Mouse (Mus musculus) embryo, embryonic 9.5 days (tissue): ENCODE data around the gene Ifnar1.

Experiments
- DNase-seq: peaks from one replicate; pipeline ENCODE4 v3.0.0-alpha.2; 2017; ENCODE audit errors: extremely low spot score

Ifnar1 gene

DNA sequence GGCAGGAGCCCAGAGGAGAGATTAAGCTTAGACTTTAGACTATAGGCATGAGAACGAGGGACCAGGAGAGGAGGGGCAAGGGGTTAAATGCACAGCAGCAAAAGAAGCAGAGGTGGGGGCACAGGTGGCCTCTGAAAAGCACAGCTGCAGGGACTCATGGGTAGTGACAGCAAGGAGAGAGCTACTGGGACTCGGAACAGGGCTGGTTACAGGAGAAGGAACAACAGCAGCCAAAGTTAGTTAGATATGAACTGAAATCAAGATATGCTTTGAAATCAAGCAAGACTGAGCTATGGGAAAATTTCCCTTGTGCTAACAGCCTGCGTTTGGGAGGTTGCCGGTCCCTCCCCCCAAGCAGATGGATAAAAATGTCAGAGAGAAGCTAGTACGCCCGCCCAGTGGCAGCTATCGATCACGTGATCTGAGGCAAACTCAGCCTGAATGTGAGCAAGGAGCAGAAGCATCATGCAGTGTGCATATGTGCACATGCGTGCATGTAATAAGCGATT, 56.6 kb downstream of the Ifnar1 start:
- DNase-seq: no peak

DNA sequence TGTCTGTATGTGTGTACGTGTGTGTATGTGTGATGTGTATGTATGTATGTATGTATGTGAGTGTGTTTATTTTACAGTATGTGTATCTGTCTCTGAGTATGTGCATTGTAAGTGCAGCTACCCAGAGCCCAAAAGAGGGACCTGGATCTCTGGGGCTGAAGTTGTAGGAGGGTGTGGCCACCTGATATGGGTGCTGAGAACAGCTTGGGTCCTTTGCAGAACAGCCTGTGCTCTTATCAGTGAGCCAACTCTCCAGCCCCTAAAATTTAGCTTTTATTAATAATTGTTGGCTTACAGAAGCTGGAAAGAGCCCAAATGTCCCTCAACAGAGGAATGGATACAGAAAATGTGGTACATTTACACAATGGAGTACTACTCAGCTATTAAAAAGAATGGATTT, 58.6 kb downstream of the Ifnar1 start:
- no peak for DNase-seq

DNA sequence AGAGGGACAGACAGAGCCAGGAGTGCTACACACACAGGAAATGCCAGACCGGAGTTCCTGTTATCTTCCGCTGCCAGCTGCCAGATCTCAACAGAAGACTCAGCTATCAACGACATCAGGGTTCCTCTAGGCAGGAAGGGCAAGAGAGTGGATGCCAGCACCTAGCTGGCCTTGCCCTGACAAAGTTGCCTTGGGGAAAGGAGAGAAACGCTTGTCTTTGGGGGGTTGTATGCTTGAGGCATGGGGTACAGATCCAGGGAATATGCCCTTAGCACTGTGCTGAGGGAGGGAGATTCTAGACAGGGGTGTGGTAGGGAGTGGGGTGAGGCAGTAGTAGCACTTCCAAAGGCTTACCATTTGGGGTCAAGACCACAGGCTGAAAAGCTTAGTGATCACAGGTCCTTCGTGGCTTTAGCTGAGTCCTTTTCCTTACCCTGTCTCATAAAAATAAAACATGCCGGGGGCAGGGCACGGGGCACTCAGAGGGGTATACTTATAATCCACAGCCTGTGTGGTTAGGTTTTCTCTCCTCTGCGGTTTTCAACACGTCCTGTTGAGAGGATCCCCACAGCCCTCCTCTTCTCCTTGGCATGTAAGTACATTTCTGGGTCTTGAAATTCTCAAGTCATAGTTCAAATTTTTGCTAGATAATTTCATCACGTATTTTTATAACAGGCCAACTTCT, 60.7 kb downstream of the Ifnar1 start:
- no peak for DNase-seq

DNA sequence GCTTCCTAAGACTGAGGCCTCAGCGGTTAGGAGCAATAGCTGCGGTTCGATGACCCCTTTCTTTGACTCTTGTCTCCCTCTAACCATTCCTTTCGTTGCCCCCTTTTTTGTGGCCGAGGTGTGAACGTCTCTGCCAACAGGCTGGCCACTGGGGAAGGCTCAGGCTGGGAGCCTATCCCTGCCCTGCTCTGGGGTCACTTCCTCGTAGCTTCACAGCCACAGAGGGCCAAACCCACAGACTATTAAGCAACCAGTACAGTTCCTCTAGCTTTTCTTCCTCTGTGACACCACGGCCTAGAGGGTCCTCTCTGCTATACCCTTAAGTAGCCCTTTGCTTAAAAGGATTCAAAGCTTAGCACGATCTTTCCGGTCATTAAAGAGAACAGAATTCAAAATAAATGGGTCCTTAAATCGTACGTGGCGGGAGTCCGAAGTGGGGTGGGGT, 61.4 kb downstream of the Ifnar1 start:
- DNase-seq: no peak

DNA sequence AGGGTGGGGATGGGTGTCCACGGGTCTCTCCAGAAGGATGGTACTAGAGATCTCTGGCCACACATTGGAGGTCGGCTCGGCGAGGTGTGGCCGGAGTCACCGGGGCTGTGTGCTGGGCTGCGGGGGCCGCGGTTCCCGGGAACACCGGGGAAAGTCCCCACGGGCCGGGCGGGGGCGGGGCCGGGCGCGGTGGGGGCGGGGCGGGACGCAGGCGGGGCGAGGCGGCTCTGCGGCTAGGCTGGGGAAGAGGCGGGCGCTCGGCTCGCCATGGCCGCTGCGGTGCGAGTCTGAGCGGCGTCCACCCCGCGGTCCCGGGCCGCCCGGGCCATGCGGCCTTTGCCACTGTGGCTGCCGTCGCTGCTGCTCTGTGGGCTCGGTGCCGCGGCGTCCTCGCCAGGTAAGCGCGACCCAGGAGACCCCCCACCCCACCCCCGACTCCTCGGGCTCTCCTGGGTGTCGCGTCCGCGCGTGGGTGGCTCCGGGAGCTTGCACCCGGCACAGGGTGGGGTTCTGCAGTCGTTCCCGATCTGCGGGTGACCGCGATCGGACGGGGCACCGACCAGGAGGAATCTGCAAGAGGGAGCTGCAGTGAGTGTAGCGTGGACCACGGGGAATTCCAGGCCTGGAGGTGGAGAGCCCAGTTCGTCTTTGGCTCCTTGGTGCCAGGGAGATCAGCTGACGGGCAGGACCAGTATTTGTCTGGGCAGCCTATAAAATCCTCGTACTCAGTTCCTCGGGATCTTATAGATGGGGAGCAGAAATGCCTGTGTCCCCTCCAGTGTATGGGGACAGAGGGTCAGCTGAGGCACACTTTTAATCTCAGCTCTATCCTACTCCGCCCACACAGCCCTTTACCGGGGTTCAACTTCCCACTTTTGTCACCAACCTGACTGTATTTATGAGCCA, 62.1 kb downstream of the Ifnar1 start, which contains the start of gene Ifngr2:
Gene Ifngr2 (plus strand): TSS at position 237 of the 906 bp plus-strand sequence.
- DNase-seq: peak; percentile 79

DNA sequence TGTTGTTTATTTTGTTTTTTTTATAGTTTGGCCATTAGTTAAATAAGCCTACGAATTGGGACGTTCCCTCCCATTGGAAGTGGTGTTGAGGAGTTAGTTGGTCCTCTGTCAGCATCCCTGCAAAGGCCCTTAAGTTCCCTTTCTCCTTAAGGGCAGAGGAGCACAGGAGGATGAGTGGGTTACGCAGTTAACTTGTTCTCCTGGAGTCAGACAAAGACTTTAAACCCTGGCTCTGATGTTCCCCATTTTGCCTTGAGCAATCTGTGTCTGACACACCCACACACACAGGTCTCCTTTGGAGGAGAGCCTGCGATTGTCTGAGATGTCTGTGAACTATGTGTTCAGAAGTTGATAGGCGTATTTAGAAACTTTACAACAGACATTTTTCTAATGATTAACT, 62.9 kb downstream of the Ifnar1 start:
- DNase-seq: no peak

DNA sequence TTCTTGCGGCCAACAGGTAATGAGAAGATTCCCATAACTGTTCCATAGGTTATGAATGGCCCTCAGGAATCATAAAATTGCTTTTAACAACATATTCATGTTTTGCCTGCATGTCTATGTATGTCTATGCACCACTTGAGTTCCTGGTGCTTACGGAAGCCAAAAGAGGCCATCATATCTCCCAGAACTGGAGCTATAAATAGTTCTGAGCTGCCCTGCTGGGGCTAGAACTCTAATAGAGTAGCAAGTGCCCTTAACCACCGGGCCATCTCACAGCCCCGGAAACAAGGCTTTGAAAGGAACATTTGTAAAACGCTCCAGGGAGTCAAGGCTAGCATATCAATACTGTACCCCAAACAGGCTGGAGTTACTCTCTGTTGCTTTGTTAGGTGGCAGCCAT, 63.5 kb downstream of the Ifnar1 start:
- DNase-seq: no peak

DNA sequence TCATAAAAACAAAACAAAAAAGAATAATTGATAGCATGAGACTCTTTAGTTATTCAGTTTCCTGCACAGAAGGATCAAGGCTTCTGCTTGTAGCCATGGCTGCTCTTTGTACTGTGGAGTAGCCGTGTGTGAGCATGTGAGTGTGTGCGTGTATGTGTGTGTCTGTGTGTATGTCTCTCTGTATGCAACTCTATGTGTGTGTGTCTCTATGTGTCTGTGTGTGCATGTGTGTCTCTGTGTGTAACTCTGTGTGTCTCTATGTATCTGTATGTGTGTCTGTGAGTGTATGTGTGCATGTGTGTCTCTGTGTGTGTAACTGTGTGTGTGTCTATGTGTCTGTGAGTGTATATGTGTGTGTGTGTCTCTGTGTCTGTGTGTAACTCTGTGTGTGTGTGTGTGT, 64.0 kb downstream of the Ifnar1 start:
- DNase-seq: no peak

DNA sequence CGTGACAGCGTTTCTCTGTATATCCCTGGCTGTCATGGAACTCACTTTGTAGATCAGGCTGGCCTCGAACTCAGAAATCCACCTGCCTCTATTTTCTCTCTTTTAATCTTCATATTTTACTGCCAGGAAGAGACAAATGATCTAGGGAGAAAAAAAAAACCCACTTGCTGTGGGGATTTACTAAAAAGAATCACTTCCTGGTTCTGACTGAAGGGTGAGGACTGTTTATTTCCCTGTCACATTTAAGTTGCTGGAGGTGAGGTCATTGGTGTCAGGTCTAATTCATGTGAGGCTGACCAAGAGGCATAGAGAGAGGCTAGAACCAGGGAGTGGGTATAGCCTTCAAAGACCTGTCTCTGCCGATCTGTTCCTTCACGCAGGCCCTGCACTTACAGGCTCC, 64.6 kb downstream of the Ifnar1 start:
- DNase-seq: no peak

DNA sequence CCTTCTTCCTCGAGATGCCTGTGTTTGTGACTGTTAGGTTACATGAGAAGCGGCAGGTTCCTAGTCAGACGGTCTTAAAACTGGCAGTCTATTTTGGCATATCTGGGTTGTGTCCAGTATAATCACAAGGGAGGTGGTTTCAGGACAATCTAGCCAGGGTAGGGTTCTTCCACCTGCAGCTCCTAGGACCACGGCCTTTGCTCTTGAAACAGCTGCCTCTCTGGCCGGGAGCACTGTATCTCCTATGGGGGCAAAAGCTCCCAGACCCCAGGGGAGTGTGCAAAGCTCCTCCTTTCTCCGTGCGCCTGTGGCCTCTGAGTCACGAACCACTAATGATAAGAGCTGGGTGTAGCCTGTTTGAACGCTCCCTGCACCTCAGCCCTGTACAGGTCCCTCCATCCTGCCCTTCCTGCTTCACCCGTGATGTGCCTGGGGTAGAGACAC, 66.1 kb downstream of the Ifnar1 start:
- DNase-seq: no peak

DNA sequence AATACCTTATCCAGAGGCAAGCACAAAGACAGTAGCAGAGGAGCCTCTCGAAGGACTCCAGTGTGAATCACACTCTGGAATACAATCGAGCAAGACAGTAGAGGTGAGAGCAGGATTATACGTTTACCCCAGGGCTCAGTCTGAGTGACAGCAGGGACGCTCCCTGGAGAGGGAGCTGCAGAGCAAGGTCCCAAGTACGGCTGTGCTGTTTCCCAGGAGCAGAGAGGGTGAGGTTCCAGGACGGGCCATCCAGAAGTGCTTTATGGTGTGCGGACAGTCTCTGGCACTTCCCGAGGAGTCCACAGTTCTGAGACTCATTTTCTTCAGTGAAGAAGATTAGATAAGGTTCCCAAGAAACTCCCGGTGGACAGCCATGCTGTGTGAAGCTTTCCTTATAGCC, 67.0 kb downstream of the Ifnar1 start:
- no peak for DNase-seq

DNA sequence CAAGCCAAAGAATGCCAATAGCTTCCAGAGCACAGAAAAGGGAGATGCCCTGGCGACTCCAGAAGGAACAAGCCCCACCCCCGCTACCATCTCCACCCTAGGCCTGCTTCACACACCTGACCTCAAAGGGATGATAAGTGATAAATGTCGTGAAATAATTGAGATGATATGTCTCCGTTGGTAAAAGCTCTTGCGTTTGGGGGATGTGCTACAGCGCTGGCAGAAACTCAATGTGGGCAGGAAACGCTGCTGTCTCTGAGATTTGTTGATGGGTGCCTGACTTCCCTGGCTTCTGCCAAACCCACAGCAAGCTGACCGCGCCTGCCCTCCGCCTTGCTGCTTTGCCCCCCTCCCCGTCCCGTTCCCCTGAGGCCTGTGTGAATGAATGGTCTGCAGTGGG, 68.6 kb downstream of the Ifnar1 start:
- no peak for DNase-seq

DNA sequence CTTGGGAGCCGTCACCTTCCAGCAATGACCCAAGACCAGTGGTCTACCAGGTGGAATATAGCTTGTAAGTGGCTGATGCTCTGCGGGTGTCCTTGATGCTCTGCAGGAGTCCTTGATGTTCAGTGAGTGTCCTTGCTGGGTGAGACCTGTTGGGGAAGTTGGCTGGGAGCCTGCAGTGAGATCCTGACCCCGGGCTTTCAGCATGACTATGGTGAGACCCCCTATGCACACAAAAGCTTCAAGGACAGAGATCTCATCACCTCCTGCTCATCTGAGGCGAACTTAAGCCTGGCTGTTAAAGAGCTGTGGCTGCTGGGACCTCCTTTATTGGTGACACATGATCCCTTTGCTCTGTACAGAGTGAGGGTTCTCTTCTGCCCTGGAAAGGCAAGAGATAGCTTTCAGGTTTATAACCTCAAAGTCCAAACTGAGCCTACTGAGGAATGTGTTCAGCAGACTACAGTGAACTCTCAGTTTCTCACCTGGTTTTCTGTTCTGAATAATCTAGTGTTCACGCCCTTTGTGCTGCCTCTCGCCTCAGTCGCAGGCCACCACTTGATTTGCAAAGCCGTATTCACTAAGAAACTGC, 70.1 kb downstream of the Ifnar1 start:
- no peak for DNase-seq

DNA sequence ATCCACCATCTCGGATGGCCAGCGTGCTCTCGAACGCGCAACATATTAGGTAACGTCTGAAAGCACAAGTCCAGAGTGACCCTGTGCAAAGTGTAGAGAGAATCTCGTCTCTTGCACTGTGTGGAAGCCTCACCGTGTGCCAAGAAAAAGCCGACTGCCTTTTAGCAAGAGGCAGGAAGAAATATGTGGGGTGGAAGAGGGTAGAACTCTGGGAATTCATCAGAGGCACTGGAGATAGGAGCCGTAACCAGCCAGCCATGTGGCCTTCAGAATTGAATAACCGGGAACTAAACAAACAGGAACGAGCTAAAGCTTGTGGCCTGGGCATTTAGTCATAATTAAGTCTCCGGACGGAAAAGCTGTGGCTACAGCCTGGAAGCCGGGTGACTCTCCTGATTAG, 71.6 kb downstream of the Ifnar1 start:
- no peak for DNase-seq
